Mouse (Mus musculus) cerebellum, adult 11 months (tissue): ENCODE measurements around the gene Olfr705.
"Not testable (repeated sequence)": the region's sequence is repeated elsewhere in the genome, so short reads cannot be mapped to it uniquely, and the experiment has no call there.

ENCODE experiments used
- DNase-seq: peaks from one replicate; pipeline ENCODE4 v3.0.0; 2022

Olfr705 gene

DNA sequence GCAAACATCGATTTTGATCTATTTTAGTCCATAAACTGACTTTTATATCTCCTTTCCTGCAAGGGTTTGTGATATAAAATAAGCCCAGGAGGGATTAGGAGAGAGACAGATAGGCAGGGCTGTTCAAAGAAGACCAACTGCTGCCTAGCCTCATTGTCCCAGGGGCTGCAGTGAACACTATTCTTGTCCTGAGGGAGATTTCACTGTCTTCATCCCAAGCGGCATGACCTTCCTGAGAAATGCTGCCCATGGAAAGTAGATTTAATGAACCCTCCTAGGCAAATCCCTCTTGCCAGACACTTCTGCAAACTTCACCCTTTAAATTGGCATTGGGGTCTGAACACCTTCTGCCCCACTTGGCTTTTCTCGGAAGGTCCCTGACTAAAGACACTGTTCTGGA lies at the start of gene Olfr705:
Gene Olfr705, minus strand, starts transcription at position 101 of the 400 bp plus-strand sequence.
- no peak for DNase-seq

DNA sequence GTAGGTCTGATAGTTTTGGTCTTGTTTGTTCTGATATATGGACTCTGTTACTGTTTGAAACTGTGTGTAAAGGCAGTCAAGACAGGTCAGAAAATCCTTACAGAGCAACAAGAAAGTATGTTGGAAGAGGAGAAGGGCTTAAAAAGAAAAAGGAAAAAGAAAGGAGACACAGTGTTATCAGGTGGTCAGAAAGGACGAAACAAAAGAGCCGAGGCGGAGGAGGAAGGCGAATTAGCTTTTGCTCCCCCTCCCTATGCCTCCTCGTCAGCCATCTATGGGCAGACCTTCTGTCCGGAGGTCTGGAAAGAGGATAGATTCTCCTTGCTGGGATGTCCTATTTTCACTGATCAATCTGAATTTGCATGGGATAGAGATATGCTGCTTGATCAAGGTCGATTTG lies 44.3 kb upstream of the Olfr705 start:
- DNase-seq = not testable (repeated sequence)

DNA sequence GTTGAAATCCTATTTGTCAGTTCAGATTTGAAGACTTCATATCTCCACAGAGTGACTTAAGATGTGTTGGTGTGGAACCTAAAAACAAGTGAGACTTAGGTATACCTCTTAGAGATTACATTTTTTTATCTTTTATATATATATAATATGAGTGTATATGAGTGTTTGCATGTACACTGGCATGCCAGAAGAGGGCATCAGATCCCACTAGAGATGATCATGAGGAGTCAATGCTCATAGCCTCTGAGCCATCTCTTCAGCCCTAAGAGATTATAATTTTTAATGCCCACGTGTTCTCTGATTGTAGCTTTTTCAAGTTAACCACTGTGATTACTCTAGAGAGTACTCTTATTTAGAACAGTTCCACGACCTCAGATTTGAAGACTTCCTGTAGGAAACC lies 31.0 kb upstream of the Olfr705 start, which contains the start of gene Olfr1532-ps1:
Gene Olfr1532-ps1, plus strand, starts transcription at position 326 of the 400 bp plus-strand sequence.
- no peak for DNase-seq

DNA sequence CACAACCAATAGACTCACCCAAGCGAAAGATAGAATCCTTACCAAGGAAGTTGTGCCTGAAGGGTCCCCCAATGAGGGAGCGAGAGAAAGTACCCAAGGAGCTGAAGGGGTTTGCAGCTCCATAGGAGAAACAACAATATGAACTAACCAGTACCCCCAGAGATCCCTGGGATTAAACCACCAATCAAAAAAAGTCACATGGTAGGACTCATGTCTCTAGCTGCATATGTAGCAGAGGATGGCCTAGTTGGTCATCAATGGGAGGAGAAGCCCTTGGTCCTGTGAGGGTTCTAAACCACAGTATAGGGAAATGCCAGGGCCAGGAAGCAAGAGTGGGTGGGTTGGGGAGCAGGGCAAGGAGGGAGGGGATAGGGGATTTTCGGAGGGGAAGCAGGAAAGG lies 24.4 kb upstream of the Olfr705 start, which contains the start of gene Olfr707:
Gene Olfr707, minus strand, starts transcription at position 101 of the 400 bp plus-strand sequence.
- DNase-seq = not testable (repeated sequence)

DNA sequence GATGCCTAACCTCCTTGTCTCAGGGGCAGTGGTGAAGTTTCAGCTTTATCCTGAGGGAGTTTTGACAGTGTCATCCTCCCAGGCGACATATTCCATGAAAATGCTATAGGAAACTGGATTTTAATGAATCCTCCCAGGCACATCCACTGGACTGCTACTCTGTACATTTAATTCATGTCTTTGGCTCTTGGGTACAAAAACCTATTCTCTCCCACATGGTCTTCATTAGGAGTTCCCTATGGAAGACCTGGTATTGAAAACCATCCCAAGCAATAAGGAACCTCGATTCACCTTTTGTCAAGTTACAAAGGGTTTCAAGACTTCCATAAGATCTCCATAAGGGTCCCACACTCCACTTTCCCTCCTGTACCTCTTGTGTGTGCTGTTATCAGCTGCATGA lies 11.4 kb upstream of the Olfr705 start, which contains the start of gene Olfr706:
Gene Olfr706, minus strand, starts transcription at position 101 of the 400 bp plus-strand sequence.
- no peak for DNase-seq

DNA sequence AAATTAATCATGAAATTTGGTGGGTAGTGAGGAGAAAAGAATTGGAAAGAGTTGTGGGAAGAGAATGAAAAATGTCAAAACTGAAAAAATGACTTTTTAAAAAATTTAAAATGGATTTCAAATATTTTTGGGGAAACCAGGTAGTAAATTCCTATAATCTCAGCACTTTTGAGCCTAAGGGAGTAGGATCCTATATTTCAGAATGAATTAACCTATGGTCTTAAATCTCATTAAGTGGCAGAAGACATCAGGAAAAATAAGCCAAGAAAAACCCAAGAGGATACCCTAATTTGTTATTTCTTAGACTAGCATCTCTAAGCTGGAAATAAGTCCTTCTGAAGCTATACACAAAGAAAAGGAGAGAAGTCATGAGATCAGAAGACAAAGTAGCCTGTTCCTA lies 13.8 kb downstream of the Olfr705 start, which contains the start of gene Olfr704:
Gene Olfr704, plus strand, starts transcription at position 301 of the 400 bp plus-strand sequence.
- DNase-seq = no peak

DNA sequence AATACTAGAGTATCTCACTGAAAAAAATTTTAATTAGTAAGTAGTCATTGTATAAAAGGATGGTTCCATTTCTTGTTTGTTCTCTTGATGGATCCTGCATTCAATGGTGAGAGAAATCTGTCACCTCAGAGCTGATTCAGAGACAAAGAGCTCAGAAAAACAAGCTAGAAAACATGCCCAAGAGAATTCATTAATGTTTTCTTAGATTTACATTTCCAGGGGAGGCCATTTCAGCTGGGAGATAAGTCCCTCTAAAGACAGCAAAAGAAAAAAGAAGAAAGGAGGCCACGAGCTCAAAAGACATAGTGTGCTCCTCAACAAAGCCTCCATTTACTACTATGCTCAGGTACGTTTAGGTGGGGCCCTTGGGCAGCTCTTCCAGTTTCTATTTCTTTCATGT lies 33.6 kb downstream of the Olfr705 start, which contains the start of gene Olfr703:
Gene Olfr703, plus strand, starts transcription at position 301 of the 400 bp plus-strand sequence.
- no peak for DNase-seq

DNA sequence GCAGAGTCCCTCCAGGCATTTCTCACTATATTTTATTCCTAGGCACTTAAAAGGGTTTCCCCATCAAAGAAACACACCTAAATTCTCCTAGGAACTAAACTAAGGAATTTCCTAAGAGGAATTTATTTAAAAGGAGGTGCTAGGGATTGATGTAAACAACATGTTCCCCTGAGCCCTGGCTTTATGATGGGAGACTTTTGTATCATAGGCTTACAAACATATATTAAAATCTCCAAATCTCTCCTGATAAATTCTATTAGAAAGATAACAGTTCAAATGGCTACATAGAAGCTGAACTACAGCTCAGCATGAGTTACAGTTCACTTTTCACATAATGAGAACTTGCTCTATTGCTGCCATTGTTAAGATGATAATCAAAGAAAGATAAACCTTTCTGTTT lies 42.9 kb downstream of the Olfr705 start, which contains the start of gene Olfr702:
Gene Olfr702, minus strand, starts transcription at position 101 of the 400 bp plus-strand sequence.
- no peak for DNase-seq
